Comparison of ENCODE assay signal across 9 mouse cellular contexts in the genomic region with DNA sequence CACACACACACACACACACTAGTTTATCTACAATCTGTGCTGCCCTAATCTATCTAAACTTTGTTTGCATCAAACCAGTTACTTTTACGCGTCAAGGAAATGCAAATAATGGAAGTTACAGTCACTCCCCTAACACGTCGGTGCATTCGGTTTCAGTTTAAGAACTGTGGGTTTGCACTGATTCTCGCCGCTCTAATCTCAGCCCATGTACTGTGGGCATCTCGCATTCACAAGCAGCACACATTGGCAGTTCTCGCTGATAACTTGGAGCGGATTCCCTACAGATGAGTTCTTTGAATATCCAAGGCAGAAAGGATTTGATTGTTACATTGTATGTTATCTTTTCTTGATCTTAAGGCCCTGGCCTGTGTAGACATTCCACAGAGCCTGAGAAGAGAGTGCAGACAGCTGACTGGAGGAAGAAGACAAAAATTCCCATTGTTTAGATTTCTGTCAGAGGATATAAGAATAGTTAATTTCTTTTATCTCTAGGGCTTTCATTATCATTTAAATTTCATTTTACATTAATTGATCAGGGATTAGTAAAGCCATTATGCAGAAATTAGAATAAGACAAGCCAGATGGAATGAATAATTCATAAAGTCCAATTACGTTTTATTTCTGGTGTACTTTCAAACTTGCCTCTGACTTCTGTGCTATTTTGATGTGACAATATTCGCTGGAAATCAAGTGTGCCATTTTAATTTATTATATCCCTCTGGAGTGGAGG.
DNase-seq lines count a peak whose midpoint lies in the region; ATAC-seq and TF ChIP-seq lines count a peak whose summit lies in the region.
"Had no signal": no experiment of that assay in that cellular context is flagged by ENCODE, and none has a peak within 500 bp of the region (broad histone marks: within the 10 kb centered on the region; RNA-seq: fewer than 3 reads in every experiment).

No protein-coding gene starts in this region.

- H3K9ac ChIP-seq in heart, embryonic 12.5 days: no peak overlapping the region
- 0 out of 2 replicates have a peak overlapping the region, but pooled peaks have one; percentile 48 for H3K9ac ChIP-seq in CH12.LX (ENCODE audit: insufficient read depth, low read depth)
- H3K9ac ChIP-seq in forebrain, embryonic 14.5 days (ENCODE audit: low read length): no peak overlapping the region; the same call in 1 of the 2 replicates
- H3K9ac ChIP-seq in kidney, embryonic 14.5 days (ENCODE audit: low read depth, low read length): no peak overlapping the region

- TF ChIP-seq CTCF in CH12.LX (conservative IDR thresholded peaks at IDR 0.05 in 1 of 2, IDR thresholded peaks at IDR 0.05 in 1 of 2; ENCODE audit: low read depth in 2 of 2, low read length in 2 of 2): no peak

- WGBS in heart, embryonic 12.5 days: 35% methylated on average over 12 of the region's 12 CpGs
- WGBS in forebrain, embryonic 14.5 days: 28% methylated on average over 12 of the region's 12 CpGs
- 74% methylated on average over 12 of the region's 12 CpGs for WGBS in kidney, embryonic 14.5 days

- no peaks in the 10 kb centered on the region for H3K9me3 ChIP-seq in heart, embryonic 12.5 days (replicated peaks)
- no peaks in the 10 kb centered on the region for H3K9me3 ChIP-seq in CH12.LX (replicated peaks; ENCODE audit: low read length)
- no peaks in the 10 kb centered on the region for H3K9me3 ChIP-seq in forebrain, embryonic 14.5 days (replicated peaks; ENCODE audit: control insufficient read depth, low read length)
- no peaks in the 10 kb centered on the region for H3K9me3 ChIP-seq in kidney, embryonic 14.5 days (ENCODE audit: control insufficient read depth, low read length)

- ATAC-seq in heart, embryonic 12.5 days (ENCODE audit: insufficient number of reproducible peaks, low FRiP score): no peak
- ATAC-seq in forebrain, embryonic 14.5 days: peak; percentile 37
- no peak for ATAC-seq in kidney, embryonic 14.5 days (ENCODE audit: low FRiP score, low TSS enrichment)

- TF ChIP-seq EP300 in CH12.LX (IDR thresholded peaks at IDR 0.05; ENCODE audit: low read length): no peak

- peaks cover 8% of the 10 kb centered on the region for H3K4me1 ChIP-seq in heart, embryonic 12.5 days (replicated peaks)
- peaks cover 0 to 6% of the 10 kb centered on the region in 2 experiments; a peak in 2 of 4 replicates for H3K4me1 ChIP-seq in CH12.LX (ENCODE audit: control insufficient read depth in 1 of 2, insufficient read depth in 2 of 2)
- H3K4me1 ChIP-seq in forebrain, embryonic 14.5 days (ENCODE audit: control insufficient read depth, insufficient read depth, low read length): peaks cover 7% of the 10 kb centered on the region; the same call in 1 of the 2 replicates
- no peaks in the 10 kb centered on the region for H3K4me1 ChIP-seq in kidney, embryonic 14.5 days (ENCODE audit: control insufficient read depth, insufficient read depth, low read length)

- in situ Hi-C loops in CH12.LX (cut with MboI; ENCODE audit: low pct_ligation_motif_present, low pct_unique_long_range_greater_than_20kb, low sequenced_read_pairs): no loop called here

- H3K79me2 ChIP-seq in CH12.LX (replicated peaks; ENCODE audit: control insufficient read depth, extremely low read depth, insufficient read depth, poor library complexity, severe bottlenecking): no peaks in the 10 kb centered on the region

- peak overlapping the region; percentile 59 for H3K4me2 ChIP-seq in heart, embryonic 12.5 days
- peak overlapping the region; percentile 71; the same call in 1 of the 2 replicates for H3K4me2 ChIP-seq in CH12.LX (ENCODE audit: insufficient read depth, low read depth, poor library complexity, severe bottlenecking)
- H3K4me2 ChIP-seq in forebrain, embryonic 14.5 days (ENCODE audit: low read length): peak overlapping the region; percentile 93
- H3K4me2 ChIP-seq in kidney, embryonic 14.5 days (replicated peaks; ENCODE audit: low read depth, low read length): no peak overlapping the region

- intact Hi-C loops in left cerebral cortex, postnatal 4 days (cut with DNase I): loop anchor here (5.0 to 10.0 kb wide), 2 partner anchors 150 to 872 kb away; no protein-coding TSS in a partner anchor

- H3K36me3 ChIP-seq in heart, embryonic 12.5 days: no peaks in the 10 kb centered on the region
- H3K36me3 ChIP-seq in CH12.LX (replicated peaks in 1 of 2; ENCODE audit: control insufficient read depth in 1 of 2, insufficient read depth in 1 of 2, low read length in 1 of 2): no peaks in the 10 kb centered on the region
- no peaks in the 10 kb centered on the region for H3K36me3 ChIP-seq in forebrain, embryonic 14.5 days (ENCODE audit: control insufficient read depth, insufficient read depth, low read length)
- no peaks in the 10 kb centered on the region for H3K36me3 ChIP-seq in kidney, embryonic 14.5 days (ENCODE audit: control insufficient read depth, insufficient read depth, low read length)

- TF ChIP-seq RAD21 in CH12.LX (IDR thresholded peaks at IDR 0.05; ENCODE audit: low read depth, low read length): no peak

- no peaks in the 10 kb centered on the region for H3K27me3 ChIP-seq in heart, embryonic 12.5 days (replicated peaks)
- H3K27me3 ChIP-seq in CH12.LX (replicated peaks): no peaks in the 10 kb centered on the region
- H3K27me3 ChIP-seq in forebrain, embryonic 14.5 days (replicated peaks; ENCODE audit: control insufficient read depth, insufficient read depth, low read length): no peaks in the 10 kb centered on the region
- no peaks in the 10 kb centered on the region for H3K27me3 ChIP-seq in kidney, embryonic 14.5 days (ENCODE audit: control insufficient read depth, insufficient read depth, low read length)
- H3K27me3 ChIP-seq: Patski had no signal

- dilution Hi-C loops in CH12.LX (cut with MboI; ENCODE audit: extremely low pct_ligation_motif_present, extremely low pct_unique_long_range_greater_than_20kb, low sequenced_read_pairs): no loop called here

- H3K27ac ChIP-seq in heart, embryonic 12.5 days (ENCODE audit: poor library complexity, severe bottlenecking): no peak overlapping the region
- no peak overlapping the region for H3K27ac ChIP-seq in CH12.LX (ENCODE audit: insufficient read depth, low read depth)
- no peak overlapping the region; the same call in 1 of the 2 replicates for H3K27ac ChIP-seq in forebrain, embryonic 14.5 days (ENCODE audit: low read depth, low read length)
- no peak overlapping the region for H3K27ac ChIP-seq in kidney, embryonic 14.5 days (ENCODE audit: low read depth, low read length)

- TF ChIP-seq POLR2A in CH12.LX (IDR thresholded peaks at IDR 0.05; ENCODE audit: low read depth, low read length): no peak

- no peak overlapping the region for H3K4me3 ChIP-seq in heart, embryonic 12.5 days
- peak overlapping the region; percentile 26 to 44 (median 42) for H3K4me3 ChIP-seq in CH12.LX (replicated peaks in 1 of 3; ENCODE audit: low read depth in 2 of 3, low read length in 2 of 3, poor library complexity in 1 of 3)
- H3K4me3 ChIP-seq in forebrain, embryonic 14.5 days (ENCODE audit: low read depth, low read length): no peak overlapping the region
- H3K4me3 ChIP-seq in kidney, embryonic 14.5 days (ENCODE audit: low read length): no peak overlapping the region

- no peak for DNase-seq in heart, adult 9 months (ENCODE audit: low spot score in 2 of 2)
- DNase-seq in CH12.LX (ENCODE audit: extremely low read depth): peak; percentile 74
- peak; percentile 61 for DNase-seq in forebrain, embryonic 14.5 days (ENCODE audit: low spot score)
- peak; percentile 3 for DNase-seq in lung, postnatal 36 days
- no peak for DNase-seq in spleen, postnatal 10 days (ENCODE audit: low spot score in 2 of 2)
- no peak for DNase-seq in left cerebral cortex, postnatal 4 days

TF ChIP-seq in CH12.LX, 34 proteins besides CTCF, POLR2A, EP300 and RAD21:
- TF ChIP-seq HCFC1 (IDR thresholded peaks at IDR 0.05; ENCODE audit: low read depth, low read length) (no peak), ZKSCAN1 (IDR thresholded peaks at IDR 0.05; ENCODE audit: borderline replicate concordance, low read depth, low read length) (no peak), USF1 (IDR thresholded peaks at IDR 0.05; ENCODE audit: low read depth, low read length) (no peak), RCOR1 (conservative IDR thresholded peaks at IDR 0.05; ENCODE audit: low read depth, low read length) (no peak), IRF4 (IDR thresholded peaks at IDR 0.05; ENCODE audit: low read depth, low read length) (no peak), UBTF (IDR thresholded peaks at IDR 0.05; ENCODE audit: low read depth, low read length) (no peak), CHD2 (IDR thresholded peaks at IDR 0.05; ENCODE audit: low read length) (no peak), ETS1 (conservative IDR thresholded peaks at IDR 0.05; ENCODE audit: low read depth, low read length) (no peak), ZMIZ1 (IDR thresholded peaks at IDR 0.05; ENCODE audit: low read depth, low read length) (no peak), E2F4 (IDR thresholded peaks at IDR 0.05; ENCODE audit: insufficient replicate concordance, low read depth, low read length) (no peak), ELF1 (IDR thresholded peaks at IDR 0.05; ENCODE audit: low read depth, low read length) (no peak), MAFK (IDR thresholded peaks at IDR 0.05; ENCODE audit: insufficient replicate concordance, low read length) (no peak), MEF2A (IDR thresholded peaks at IDR 0.05; ENCODE audit: borderline replicate concordance, low read depth, low read length) (no peak), USF2 (conservative IDR thresholded peaks at IDR 0.05; ENCODE audit: low read depth, low read length) (no peak), MAX (IDR thresholded peaks at IDR 0.05; ENCODE audit: low read length) (no peak), POLR2AphosphoS2 (IDR thresholded peaks at IDR 0.05; ENCODE audit: low read depth, low read length) (no peak), JUND (conservative IDR thresholded peaks at IDR 0.05; ENCODE audit: low read depth, low read length) (no peak), NELFE (IDR thresholded peaks at IDR 0.05; ENCODE audit: low read depth, low read length) (no peak), GABPA (IDR thresholded peaks at IDR 0.05; ENCODE audit: insufficient replicate concordance, low read depth, low read length) (no peak)
TF ChIP-seq in CH12.LX: peak in this region for 0.

Comparison
In these comparisons a context has a peak if more than half of its experiments do, and no peak if none do; other contexts are left out.
1. H3K4me3 ChIP-seq: peak in CH12.LX (3 of 3); none in heart, embryonic 12.5 days (single experiment), forebrain, embryonic 14.5 days (single experiment) and kidney, embryonic 14.5 days (single experiment).
2. DNase-seq: peak in CH12.LX (single experiment), forebrain, embryonic 14.5 days (single experiment) and lung, postnatal 36 days (single experiment); none in heart, adult 9 months (0 of 2), spleen, postnatal 10 days (0 of 2) and left cerebral cortex, postnatal 4 days (single experiment).